Mouse (Mus musculus): ENCODE data around the gene Thap7. TPM values are rescaled to one million over a fixed set of nuclear protein-coding genes. Genes with fewer than 3 reads are reported as not detected.

Gene Thap7
- polyA plus RNA-seq (2015; fragmentation: Nextera tagmentation; extraction: Ambion mirVana) = 21.4 and 23.7 TPM in 2 replicates

DNA sequence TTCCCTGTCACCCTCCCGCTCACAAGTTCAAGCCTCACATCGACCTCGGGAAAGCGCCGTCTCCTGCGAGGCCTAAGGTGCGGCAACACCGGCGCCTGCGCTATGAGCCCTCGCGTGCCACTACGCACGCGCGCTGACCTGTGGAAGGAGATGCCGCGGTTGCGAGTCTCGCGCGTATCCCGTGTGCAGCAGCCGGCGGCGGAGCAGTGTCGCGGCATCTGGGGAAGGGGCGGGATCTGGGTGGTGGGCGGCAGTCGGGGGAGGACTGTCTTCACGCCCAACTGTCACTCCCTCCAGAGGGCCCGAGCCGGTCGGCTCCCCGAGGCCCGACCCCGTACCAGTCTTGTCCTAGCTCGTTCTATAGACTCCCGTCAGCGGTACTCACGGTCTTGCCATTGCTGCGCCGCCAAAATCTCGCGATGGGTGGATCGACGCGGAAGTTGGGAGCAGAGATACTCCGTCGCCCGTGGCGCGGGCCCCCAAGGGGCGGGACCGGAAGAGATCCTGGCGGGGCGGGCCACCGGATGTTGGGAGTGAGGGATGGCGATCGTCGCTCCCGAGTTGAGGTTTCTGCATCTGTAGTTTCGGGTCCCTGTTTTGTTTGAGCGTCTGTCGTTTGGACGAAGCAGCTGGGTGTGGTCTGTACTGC, at the start of gene Thap7:
TSS of gene Thap7 (minus strand) at position 497 of the 649 bp plus-strand sequence.
- Histone ChIP-seq H3K4me3 (replicated peaks) (peak within 1 kb of the TSS; percentile 86), H3K27me3 (no peaks in the 10 kb centered on the region), H3K27ac (replicated peaks) (peak within 1 kb of the TSS; percentile 98), H3K9ac (peak within 1 kb of the TSS; percentile 79), H3K4me2 (peak within 1 kb of the TSS; percentile 97), H3K4me1 (replicated peaks) (peaks cover 31% of the 10 kb centered on the region), H3K36me3 (replicated peaks) (peaks cover 33% of the 10 kb centered on the region), H3K9me3 (replicated peaks) (no peaks in the 10 kb centered on the region)
- peak; percentile 94 for ATAC-seq (ENCODE audit: insufficient read depth)
- under 1% methylated on average over 67 of the region's 67 CpGs for WGBS (ENCODE audit: insufficient replicate concordance)

DNA sequence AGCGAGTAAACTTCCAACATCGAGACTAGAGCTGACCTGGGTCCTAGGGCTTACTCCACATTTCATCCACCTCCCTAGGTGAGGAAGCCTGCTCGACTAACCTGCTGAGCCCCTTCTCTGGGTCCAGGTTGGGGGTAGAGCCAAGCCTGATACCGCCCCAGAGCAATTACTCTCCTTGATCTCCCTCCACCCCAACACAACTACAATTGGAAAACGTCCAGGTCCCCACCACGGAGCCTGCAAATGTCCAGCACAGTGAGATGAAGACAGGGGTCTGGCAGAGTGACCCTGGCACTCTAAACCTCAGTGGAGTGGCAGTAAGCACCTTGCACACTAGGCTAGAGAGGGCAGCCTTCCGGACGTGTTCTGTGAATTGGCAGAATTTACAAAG, 45.9 kb upstream of the Thap7 start:
- 20% methylated on average over 8 of the region's 8 CpGs for WGBS (ENCODE audit: insufficient replicate concordance)
- Histone ChIP-seq H3K4me2 (peak overlapping the region; percentile 75), H3K27me3 (peaks cover 52% of the 10 kb centered on the region), H3K9ac (0 out of 2 replicates have a peak overlapping the region, but pooled peaks have one; percentile 39), H3K36me3 (replicated peaks) (no peaks in the 10 kb centered on the region), H3K9me3 (replicated peaks) (no peaks in the 10 kb centered on the region), H3K4me3 (replicated peaks) (peak overlapping the region; percentile 52), H3K27ac (replicated peaks) (no peak overlapping the region), H3K4me1 (replicated peaks) (peaks cover 4% of the 10 kb centered on the region)
- no peak for ATAC-seq (ENCODE audit: insufficient read depth)

DNA sequence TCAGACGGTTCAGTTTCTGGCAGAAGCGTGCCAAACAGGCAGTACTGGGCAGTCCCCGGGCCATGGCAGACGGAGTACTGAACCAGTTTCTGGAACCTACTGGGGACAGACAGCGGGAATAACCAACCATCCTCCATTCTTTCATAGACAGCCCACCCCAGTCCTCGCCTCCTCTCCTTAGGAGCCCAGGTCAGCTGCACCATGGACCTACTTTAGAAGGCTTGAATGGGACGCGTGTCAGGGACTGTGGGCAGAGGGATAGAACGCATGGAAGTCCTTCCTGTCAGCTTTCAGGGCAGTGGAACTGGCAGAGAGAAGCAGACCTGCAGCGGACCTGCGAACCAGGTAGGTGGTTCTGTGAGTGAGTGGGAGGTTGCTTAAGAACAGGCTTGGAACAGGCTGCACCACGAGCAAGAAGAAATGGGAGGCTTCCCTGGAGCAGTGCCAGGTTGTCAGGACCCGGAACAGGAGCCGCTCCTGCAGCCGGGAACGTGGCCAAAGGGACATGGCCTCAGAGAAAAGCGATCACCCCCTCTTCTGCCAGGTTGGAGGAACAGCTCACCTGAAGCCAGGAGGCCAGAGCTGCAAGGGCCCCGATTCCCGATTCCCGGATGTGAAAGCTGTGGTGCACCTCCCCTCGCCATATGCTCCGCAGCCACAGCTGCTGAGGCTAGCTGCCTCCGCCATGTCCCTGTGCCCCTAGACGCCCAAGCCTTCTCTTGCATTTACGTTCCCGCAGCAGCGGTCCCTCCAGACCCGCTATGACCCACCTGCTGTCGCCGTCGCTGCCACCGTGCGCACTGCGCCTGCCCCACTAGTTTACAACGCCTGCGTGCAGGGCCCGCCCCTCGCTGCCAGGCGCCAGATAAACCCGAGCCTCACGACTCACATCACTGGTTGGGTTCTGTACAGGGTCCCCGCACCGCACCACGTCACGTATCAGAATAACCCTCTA, 45.2 kb upstream of the Thap7 start:
- no peak overlapping the region for H3K27ac ChIP-seq (replicated peaks)
- H3K4me3 ChIP-seq (replicated peaks) = peak overlapping the region; percentile 52
- H3K27me3 ChIP-seq = peaks cover 54% of the 10 kb centered on the region
- H3K4me1 ChIP-seq (replicated peaks) = peaks cover 4% of the 10 kb centered on the region
- peak; percentile 64 for ATAC-seq (ENCODE audit: insufficient read depth)
- H3K36me3 ChIP-seq (replicated peaks) = no peaks in the 10 kb centered on the region
- peak overlapping the region; percentile 75 for H3K4me2 ChIP-seq
- H3K9ac ChIP-seq = peak overlapping the region; percentile 39; the same call in 1 of the 2 replicates
- H3K9me3 ChIP-seq (replicated peaks) = no peaks in the 10 kb centered on the region
- 12% methylated on average over 45 of the region's 45 CpGs for WGBS (ENCODE audit: insufficient replicate concordance)

DNA sequence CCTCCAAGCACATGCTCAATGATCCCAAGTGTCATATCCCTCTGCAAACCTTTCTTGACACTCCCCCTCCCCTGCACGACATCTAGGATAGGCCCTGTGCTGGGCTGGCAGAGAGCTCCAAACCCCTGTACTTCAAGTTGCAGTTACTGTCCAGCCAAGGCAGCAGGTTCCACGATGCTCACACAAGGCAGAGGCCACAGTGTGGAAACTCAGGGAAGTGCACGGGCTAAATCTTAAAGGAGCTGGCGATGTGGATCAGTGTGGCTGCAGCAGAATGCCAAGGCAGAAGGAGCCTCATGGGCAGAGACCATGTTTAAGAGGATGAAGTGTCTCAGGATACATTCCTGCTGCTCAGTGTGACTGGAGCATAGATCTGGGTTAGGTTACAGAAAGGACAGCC, 35.2 kb upstream of the Thap7 start:
- no peak for ATAC-seq (ENCODE audit: insufficient read depth)
- Histone ChIP-seq H3K36me3 (replicated peaks) (no peaks in the 10 kb centered on the region), H3K27ac (replicated peaks) (no peak overlapping the region), H3K4me1 (replicated peaks) (peaks cover 9% of the 10 kb centered on the region), H3K4me3 (replicated peaks) (no peak overlapping the region), H3K9ac (no peak overlapping the region), H3K4me2 (no peak overlapping the region), H3K27me3 (peaks cover 46% of the 10 kb centered on the region), H3K9me3 (replicated peaks) (no peaks in the 10 kb centered on the region)
- whole genome bisulfite sequencing (ENCODE audit: insufficient replicate concordance) = 36% methylated on average over 4 of the region's 4 CpGs

DNA sequence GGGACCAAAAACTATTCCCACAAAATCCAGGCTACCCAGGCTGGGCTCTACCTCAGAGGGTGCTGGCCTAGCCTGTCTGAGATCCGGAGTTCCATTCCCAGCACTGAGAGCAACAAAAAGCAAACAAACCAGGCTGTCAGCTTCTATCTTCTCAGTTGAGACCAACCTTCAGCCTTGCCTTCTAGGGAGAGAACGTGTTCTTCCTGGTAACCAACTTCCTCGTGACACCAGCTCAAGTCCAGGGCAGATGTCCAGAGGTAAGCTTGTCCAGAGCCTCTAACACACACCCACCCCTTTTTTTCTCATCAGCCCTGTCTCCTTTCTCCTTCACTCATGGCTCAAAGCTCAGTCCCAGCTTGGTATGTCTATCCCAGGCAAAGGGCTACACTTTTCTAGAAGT, 33.8 kb upstream of the Thap7 start:
- Histone ChIP-seq H3K27ac (replicated peaks) (no peak overlapping the region), H3K9me3 (replicated peaks) (no peaks in the 10 kb centered on the region), H3K27me3 (peaks cover 53% of the 10 kb centered on the region), H3K4me1 (replicated peaks) (peaks cover 15% of the 10 kb centered on the region), H3K36me3 (replicated peaks) (no peaks in the 10 kb centered on the region), H3K4me2 (no peak overlapping the region), H3K4me3 (replicated peaks) (no peak overlapping the region), H3K9ac (no peak overlapping the region)
- ATAC-seq (ENCODE audit: insufficient read depth) = no peak
- WGBS (ENCODE audit: insufficient replicate concordance) = 30% methylated on average over 3 of the region's 3 CpGs

DNA sequence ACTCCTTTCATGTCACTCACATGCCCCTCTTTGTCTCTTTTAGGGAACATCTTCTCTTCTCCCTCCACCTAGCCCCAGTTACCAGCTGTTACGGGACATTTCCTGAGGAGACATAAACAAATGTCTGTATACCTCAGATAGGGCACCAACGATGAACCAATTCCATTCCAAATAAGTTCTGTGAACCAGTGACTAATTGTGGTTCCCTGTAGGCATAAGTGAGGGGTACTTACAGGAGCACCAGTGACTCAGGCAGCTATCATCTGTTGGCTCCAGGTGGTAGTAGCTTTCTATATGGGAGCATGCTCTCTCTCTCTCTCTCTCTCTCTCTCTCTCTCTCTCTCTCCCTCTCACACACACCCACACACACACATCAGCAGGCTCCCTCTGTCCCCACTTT, 33.3 kb upstream of the Thap7 start:
- H3K27me3 ChIP-seq = peaks cover 57% of the 10 kb centered on the region
- H3K9me3 ChIP-seq (replicated peaks) = no peaks in the 10 kb centered on the region
- H3K27ac ChIP-seq (replicated peaks) = no peak overlapping the region
- ATAC-seq (ENCODE audit: insufficient read depth) = no peak
- H3K4me3 ChIP-seq (replicated peaks) = no peak overlapping the region
- H3K4me2 ChIP-seq = no peak overlapping the region
- WGBS (ENCODE audit: insufficient replicate concordance) = 43% methylated on average over 2 of the region's 2 CpGs
- peaks cover 18% of the 10 kb centered on the region for H3K4me1 ChIP-seq (replicated peaks)
- no peak overlapping the region for H3K9ac ChIP-seq
- no peaks in the 10 kb centered on the region for H3K36me3 ChIP-seq (replicated peaks)

DNA sequence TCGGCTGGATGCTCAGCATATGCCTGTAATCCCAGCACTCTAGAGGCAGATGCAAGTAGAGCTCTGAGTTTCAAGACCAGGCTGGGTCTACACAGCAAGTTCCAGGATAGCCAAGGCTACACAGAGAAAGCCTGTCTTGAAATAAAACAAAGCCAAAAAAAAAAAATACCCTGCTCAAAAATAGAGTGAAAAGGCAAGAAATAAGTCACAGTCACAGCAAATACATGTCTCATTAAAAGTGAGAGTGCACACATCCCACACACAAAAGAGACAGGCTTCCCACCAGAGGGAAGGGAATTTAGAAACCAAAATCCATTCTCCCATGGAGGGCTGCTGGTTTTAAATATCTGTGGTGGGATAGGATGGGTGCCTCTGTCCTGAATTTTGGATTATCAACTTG, 32.6 kb upstream of the Thap7 start:
- WGBS (ENCODE audit: insufficient replicate concordance) = 24% methylated on average over 1 of the region's 1 CpGs
- Histone ChIP-seq H3K27me3 (peaks cover 60% of the 10 kb centered on the region), H3K9me3 (replicated peaks) (no peaks in the 10 kb centered on the region), H3K9ac (no peak overlapping the region), H3K4me2 (no peak overlapping the region), H3K4me1 (replicated peaks) (peaks cover 25% of the 10 kb centered on the region), H3K27ac (replicated peaks) (no peak overlapping the region), H3K4me3 (replicated peaks) (no peak overlapping the region), H3K36me3 (replicated peaks) (no peaks in the 10 kb centered on the region)
- no peak for ATAC-seq (ENCODE audit: insufficient read depth)

DNA sequence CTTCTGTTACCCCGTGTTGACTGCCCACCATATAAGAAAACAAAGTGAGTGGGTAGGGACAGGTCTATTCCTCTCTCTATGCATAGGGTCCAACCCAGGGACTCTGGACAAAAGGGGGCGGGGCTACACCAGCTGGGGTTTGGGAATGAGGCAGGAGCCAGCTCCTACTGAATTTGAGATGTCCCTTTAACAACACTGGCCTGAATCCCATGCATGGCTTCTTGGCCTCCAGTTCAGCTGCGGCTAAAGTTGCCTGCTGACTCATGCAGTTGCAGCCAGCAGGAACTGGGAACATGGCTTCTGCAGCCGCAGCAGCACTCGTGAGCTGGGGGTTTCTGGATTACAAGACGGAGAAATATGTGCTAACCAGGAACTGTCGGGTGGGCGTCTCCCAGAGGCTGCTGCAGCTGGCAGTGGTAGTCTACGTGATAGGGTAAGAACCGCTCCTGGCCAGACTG, 30.8 kb upstream of the Thap7 start, which contains the start of gene P2rx6:
TSS of gene P2rx6 (plus strand) at position 135 of the 458 bp plus-strand sequence.
- Histone ChIP-seq H3K36me3 (replicated peaks) (no peaks in the 10 kb centered on the region), H3K4me2 (peak within 1 kb of the TSS; percentile 46), H3K4me3 (replicated peaks) (peak within 1 kb of the TSS; percentile 10), H3K27me3 (peaks cover 51% of the 10 kb centered on the region), H3K9ac (no peak within 1 kb of the TSS), H3K4me1 (replicated peaks) (peaks cover 31% of the 10 kb centered on the region), H3K9me3 (replicated peaks) (no peaks in the 10 kb centered on the region), H3K27ac (replicated peaks) (no peak within 1 kb of the TSS)
- WGBS (ENCODE audit: insufficient replicate concordance) = 5% methylated on average over 10 of the region's 10 CpGs
- ATAC-seq (ENCODE audit: insufficient read depth) = no peak

DNA sequence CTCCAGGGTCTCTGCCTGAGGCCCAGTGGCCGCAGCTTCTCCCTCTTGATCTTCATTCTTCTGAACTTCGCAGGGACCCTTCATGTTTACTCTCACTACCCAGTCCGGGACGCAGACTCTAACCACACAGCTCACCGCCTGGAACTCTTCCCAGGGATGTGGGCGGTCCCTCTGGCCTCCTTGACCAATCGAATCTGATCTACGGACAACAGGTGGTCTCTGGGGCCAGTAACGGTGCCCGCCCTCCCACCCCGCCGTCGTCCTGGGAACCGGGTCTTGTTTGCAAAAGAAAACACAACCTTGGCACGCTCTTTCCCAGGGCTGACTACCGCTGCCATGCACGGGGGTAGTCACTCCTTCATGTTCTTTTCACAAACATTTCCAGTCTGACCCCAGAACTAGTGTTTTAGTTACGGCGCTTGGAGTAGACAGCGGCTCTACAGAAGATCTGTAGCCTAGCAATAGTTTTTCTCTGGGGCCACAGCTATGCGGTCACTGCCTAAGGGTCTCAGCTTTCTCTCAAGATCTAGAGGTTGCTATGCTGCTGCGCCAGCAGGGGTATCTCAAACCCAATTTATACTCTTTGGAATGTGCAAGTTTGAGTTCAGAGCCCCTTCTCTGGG, 30.3 kb upstream of the Thap7 start, which contains the start of gene Lrrc74b:
TSS of gene Lrrc74b (minus strand) at position 120 of the 623 bp plus-strand sequence.
- H3K4me3 ChIP-seq (replicated peaks) = peak within 1 kb of the TSS; percentile 10
- no peak within 1 kb of the TSS for H3K27ac ChIP-seq (replicated peaks)
- no peak within 1 kb of the TSS for H3K9ac ChIP-seq
- no peaks in the 10 kb centered on the region for H3K9me3 ChIP-seq (replicated peaks)
- ATAC-seq (ENCODE audit: insufficient read depth) = no peak
- WGBS (ENCODE audit: insufficient replicate concordance) = 6% methylated on average over 22 of the region's 22 CpGs
- H3K36me3 ChIP-seq (replicated peaks) = no peaks in the 10 kb centered on the region
- H3K4me1 ChIP-seq (replicated peaks) = peaks cover 31% of the 10 kb centered on the region
- H3K27me3 ChIP-seq = peaks cover 51% of the 10 kb centered on the region
- H3K4me2 ChIP-seq = peak within 1 kb of the TSS; percentile 46

DNA sequence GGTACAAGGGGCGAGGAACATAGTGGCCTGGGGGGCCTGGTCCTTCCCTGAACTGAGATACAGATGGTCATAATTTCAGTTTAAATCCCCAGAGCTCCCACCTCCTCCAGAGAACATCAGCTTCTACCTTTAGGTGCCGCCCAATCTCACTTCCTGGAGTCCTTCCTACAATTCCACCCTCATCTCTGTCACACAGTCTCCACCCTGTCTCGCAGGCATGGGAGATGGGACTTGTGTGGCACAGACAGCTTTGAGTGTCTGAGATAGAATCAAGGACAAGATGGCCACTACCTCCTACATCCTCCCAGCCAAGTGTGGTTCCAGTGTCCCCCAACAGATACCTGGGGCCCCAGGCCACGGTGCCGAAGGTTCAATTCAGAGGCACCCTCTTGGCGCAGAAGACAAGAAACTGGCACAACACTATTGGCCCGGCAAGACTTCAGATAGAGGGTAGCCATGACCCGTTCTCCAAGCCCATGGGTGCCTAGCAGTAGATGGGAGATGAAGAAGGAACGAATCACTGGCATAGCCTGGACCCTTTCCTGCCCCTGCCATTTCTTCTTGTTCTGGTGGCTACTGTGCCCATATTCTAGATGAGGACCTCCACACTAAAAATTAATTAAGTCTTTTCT, 28.6 kb upstream of the Thap7 start:
- H3K4me1 ChIP-seq (replicated peaks) = peaks cover 47% of the 10 kb centered on the region
- no peak overlapping the region for H3K4me3 ChIP-seq (replicated peaks)
- H3K27ac ChIP-seq (replicated peaks) = no peak overlapping the region
- H3K4me2 ChIP-seq = peak overlapping the region; percentile 45; the same call in 1 of the 2 replicates
- no peaks in the 10 kb centered on the region for H3K36me3 ChIP-seq (replicated peaks)
- ATAC-seq (ENCODE audit: insufficient read depth) = no peak
- no peaks in the 10 kb centered on the region for H3K9me3 ChIP-seq (replicated peaks)
- 63% methylated on average over 9 of the region's 9 CpGs for WGBS (ENCODE audit: insufficient replicate concordance)
- no peak overlapping the region for H3K9ac ChIP-seq
- peaks cover 42% of the 10 kb centered on the region for H3K27me3 ChIP-seq
